Mouse (Mus musculus): ENCODE results near the gene Rev1.

The Rev1 gene

GRCm38 (mm10) chr1:38129501-38130267, at the start of gene Rev1:
Rev1 (minus strand) TSS chr1:38129801.
- DNase-seq: peak; percentile 94

- no peak for DNase-seq
Observed at GRCm38 (mm10) chr1:38178929-38179328, 49.3 kb upstream of the Rev1 start.

- DNase-seq: no peak
Observed at GRCm38 (mm10) chr1:38176077-38176476, 46.5 kb upstream of the Rev1 start.

GRCm38 (mm10) chr1:38171874-38172273, 42.3 kb upstream of the Rev1 start:
- DNase-seq: no peak

GRCm38 (mm10) chr1:38165696-38166095, 36.1 kb upstream of the Rev1 start:
- DNase-seq: no peak

GRCm38 (mm10) chr1:38150086-38150485, 20.5 kb upstream of the Rev1 start:
- no peak for DNase-seq

- no peak for DNase-seq
Observed at GRCm38 (mm10) chr1:38146008-38146407, 16.4 kb upstream of the Rev1 start.

GRCm38 (mm10) chr1:38141371-38141770, 11.8 kb upstream of the Rev1 start:
- DNase-seq: no peak

- no peak for DNase-seq
Observed at GRCm38 (mm10) chr1:38140911-38141310, 11.3 kb upstream of the Rev1 start.

- no peak for DNase-seq
Observed at GRCm38 (mm10) chr1:38139396-38139795, 9.8 kb upstream of the Rev1 start.

GRCm38 (mm10) chr1:38132942-38133341, 3.3 kb upstream of the Rev1 start:
- no peak for DNase-seq

GRCm38 (mm10) chr1:38130715-38131483, 1.3 kb upstream of the Rev1 start:
- no peak for DNase-seq

GRCm38 (mm10) chr1:38128919-38129436, 623 bp downstream of the Rev1 start:
- peak; percentile 70 for DNase-seq

GRCm38 (mm10) chr1:38127036-38127435, 2.6 kb downstream of the Rev1 start:
- DNase-seq: no peak

- DNase-seq: no peak
Observed at GRCm38 (mm10) chr1:38126426-38126825, 3.2 kb downstream of the Rev1 start.

GRCm38 (mm10) chr1:38124261-38124660, 5.3 kb downstream of the Rev1 start:
- DNase-seq: no peak

- DNase-seq: no peak
Observed at GRCm38 (mm10) chr1:38120877-38121276, 8.7 kb downstream of the Rev1 start.

- no peak for DNase-seq
Observed at GRCm38 (mm10) chr1:38118624-38119023, 11.0 kb downstream of the Rev1 start.

- no peak for DNase-seq
Observed at GRCm38 (mm10) chr1:38109786-38110185, 19.8 kb downstream of the Rev1 start.

- DNase-seq: no peak
Observed at GRCm38 (mm10) chr1:38103813-38104212, 25.8 kb downstream of the Rev1 start.

- no peak for DNase-seq
Observed at GRCm38 (mm10) chr1:38103214-38103613, 26.4 kb downstream of the Rev1 start.

GRCm38 (mm10) chr1:38081316-38081715, 48.3 kb downstream of the Rev1 start:
- no peak for DNase-seq

- DNase-seq: no peak
Observed at GRCm38 (mm10) chr1:38071326-38071725, 58.3 kb downstream of the Rev1 start.

- no peak for DNase-seq
Observed at GRCm38 (mm10) chr1:38067276-38067675, 62.3 kb downstream of the Rev1 start.
